Mouse (Mus musculus) liver, embryonic 14.5 days (tissue): ENCODE results near the gene Rasgrp3.

ENCODE experiments used
- CTCF ChIP-seq: IDR thresholded peaks from 2 replicates; pipeline ENCODE4 v1.5.1; 2016; ENCODE audit warnings: antibody characterized with exemption, low read depth, control low read depth
- EP300 ChIP-seq: IDR thresholded peaks from 2 replicates; pipeline ENCODE4 v1.6.1; 2016; ENCODE audit warnings: antibody characterized with exemption, low read depth

GRCm38 (mm10) chr17:75486205-75486604, 50.5 kb downstream of the Rasgrp3 start:
- no peak for TF ChIP-seq CTCF
- TF ChIP-seq EP300, result no peak
